Mouse (Mus musculus) monocyte, adult 2 months (primary cell): ENCODE data around the gene Usp53.

Source experiments
- DNase-seq, 2 experiments: peaks; one replicate each; pipeline ENCODE4 v3.0.0; 2022; ENCODE audit warnings: low spot score in 2 of 2, low read depth in 1 of 2

Usp53 gene

DNA sequence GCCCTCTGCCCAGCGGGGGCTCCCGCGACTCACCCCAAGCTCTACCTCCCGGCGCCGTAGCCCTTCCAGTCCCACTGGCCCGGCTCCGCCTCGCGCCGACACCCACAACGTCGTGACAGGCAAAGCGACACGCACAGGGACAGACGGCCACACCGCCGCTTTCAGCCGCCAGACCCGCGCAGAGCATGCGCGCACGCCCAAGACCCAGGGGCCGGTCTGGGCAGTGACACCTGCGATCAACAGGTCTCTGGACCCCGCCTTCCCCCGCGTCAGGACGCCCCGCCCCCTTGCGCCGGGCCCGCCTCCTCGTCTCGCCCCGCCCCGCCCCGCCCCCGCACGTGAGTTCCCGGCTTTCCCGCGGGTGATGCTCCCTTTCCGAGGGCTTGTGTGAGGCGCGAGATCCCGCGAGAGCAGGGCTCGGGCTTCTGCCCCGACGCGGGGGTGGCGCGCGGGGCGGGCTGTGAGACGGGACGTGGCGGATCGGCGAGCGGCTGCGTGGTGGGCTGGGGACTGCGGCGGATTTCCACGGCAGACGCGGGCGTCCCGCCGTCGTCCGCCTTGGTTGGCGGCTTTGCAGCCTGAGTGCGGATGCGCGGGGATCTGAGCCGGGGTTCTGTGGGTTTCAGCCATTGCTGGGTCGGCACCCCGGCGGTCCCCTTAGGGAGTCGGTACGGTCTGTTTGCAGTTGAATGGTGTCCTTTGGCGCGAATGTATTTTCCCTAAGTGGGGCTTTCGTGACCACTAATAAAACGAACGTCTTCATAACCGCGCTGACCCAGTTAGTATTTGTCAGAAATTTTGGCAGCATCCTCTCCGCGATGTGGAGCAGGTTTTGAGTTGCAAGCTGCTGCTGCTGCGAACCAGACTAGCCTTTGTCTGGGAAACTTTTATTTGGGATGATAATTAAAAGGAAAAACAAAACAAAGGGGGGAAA is at the start of gene Usp53:
Gene Usp53 (minus strand): TSS at position 262 of the 934 bp plus-strand sequence.
- peak; percentile 68 to 78 for DNase-seq

DNA sequence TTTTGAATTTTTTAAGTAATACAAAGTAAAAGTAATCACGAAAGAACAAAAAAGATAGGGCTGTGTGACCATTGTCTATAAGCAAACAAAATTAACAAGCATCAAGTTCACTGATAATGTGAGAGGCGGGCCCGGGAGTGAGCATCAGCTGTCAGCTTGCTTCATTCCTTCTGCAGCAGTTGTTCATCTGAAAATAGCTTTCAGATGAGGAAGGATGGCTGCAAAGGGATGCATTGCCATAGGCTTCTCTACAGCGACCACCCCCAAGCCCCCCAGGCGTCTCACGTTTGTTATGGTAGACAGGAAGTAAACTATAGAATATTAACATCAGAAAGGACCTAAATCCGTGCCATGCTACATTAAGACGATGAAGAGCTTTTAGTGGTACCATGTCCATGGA is 49.5 kb upstream of the Usp53 start:
- DNase-seq = no peak

DNA sequence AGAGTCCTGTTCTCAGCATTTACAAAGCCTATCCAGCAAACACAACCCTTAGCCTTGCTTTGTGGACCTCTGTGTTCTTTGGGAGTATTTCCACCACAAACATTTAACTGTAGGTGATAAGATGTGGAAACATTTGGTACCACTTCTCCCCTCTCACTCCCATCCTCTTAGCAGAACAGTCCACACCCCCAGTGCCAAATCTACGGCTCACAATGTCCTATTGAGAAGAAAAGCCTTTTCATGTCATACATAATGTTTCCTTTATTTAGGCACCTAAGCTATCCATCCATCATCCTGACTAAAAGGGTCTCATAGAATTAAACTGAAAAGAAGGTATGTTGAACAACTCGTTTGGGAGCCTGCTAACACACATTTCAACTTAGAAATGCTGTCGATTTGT is 41.3 kb upstream of the Usp53 start:
- DNase-seq = no peak

DNA sequence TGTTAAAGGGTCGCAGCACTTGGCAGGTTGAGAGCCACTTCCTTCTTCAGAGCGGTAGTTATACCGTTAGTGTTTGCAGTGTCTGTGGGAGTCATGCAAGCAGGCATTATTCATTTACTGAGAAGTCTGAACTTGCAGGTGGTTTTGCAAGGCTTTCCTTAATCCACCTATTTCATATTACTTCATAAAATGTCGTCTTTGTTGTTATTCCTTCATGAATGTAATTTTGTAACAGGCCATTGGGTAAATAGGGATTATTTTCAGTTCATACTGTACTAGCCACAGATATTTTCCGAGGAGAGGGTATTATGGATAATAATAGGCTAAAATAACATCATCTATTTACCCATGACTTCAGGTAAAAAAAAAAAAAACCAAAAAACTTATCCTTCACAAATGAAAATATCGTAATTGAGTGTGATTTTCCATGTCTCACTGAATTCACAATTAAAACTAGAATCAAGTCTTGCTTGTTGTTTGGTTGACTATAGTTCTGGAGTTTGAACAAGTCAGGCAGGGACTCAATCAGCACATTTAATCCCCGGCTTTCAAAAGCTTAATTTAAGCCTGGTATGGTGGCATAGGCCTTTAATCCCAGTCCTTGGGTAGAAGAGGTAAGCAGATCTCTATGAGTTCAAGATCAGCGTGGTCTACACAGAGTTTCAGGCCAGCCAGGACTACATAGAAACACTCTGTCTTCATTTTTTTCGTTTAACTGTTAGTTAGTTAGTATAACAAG is 40.4 kb upstream of the Usp53 start:
- DNase-seq = no peak

DNA sequence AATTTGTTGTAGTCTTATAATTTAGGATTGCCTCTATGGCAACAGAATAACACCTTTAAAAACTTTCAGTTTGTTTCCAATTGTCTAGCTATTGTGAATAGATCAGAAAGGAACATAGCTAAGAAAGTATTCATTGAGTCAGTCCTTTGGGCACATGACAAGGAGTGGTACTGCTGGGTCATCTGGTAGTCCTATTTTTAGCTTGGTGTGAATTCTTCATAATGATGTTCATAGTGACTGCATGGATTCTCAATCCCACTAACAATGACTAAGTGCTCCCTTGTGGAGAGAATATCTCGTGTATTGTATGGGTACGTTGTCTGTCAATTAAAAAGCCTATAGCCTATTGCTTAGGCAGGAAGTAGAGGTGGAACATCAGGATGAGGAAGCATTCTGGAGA is 34.5 kb upstream of the Usp53 start:
- DNase-seq = no peak

DNA sequence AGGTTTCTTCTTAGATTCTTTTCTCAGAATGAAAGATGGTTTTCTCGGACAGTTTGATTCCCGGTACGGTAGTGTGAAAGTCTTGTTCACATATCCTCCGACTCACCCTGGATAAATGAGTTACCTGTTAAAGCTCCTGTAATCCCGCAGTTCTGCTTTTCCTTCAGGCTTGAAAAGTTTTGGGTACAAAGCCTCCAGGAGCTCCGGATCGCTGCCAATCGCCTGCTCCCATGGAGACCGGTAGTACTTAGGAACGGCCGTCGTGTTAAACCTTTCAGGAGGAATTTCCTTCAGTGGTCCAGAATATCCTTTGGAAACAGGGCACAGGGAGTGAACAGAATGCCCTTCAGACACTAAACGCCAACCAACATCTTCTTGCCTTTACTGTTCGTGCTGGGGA is 29.2 kb upstream of the Usp53 start:
- no peak for DNase-seq

DNA sequence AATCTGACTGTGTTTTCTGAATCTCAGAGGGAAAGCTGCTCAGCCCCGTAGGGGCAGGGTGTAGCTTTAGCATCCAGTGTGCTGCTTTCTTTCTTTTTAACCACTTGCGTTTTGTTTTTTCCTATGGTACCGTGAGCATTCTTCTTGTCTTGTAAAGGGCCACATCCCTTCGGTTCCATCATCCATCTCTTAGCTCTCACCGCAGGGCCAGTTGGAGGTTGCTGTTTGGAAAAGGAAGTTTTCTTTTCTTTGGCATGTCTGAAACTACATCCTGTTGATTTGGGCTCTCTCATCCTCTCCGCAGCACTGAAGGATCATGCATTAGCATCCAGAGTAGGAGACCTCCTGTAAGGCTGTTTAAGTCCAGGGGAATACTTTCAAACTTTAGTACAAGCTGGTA is 25.1 kb upstream of the Usp53 start:
- no peak for DNase-seq

DNA sequence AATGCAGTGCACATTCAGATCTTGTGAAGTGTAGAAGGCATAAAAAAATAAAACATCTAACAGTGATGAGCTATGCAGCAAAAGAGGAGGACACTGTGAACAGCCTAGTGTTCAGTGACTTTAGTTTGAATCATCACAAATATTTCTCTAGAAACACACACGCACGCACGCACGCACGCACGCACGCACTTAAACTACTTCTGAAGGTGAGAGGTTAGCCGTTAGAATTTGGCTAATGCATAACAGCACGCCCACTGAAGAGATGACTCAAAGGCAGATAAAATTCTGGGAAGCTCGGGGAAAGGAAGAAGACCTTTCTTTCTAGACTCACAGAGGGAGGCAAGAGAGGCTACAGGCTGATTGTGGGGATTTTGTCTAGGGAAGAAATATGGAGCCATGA is 23.1 kb upstream of the Usp53 start:
- no peak for DNase-seq

DNA sequence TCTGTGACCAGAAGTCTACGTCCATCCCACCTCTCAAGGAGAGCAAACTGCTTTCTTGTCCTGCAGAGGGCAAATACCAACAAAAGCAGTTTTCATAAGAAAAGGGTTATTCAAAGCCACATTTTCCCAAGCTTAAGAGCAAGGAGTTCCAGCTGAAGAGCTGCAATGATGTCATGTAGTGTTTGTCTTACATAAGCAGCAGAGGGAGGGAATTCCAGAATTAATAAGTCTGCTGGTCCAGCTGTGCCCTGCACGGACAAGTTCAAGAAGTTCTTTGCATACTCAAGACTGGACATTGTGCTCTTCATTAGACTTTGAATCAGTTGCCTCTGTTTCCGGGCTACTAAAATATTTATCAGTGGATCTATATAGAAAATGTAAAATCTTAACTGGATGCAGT is 16.7 kb upstream of the Usp53 start:
- DNase-seq = no peak

DNA sequence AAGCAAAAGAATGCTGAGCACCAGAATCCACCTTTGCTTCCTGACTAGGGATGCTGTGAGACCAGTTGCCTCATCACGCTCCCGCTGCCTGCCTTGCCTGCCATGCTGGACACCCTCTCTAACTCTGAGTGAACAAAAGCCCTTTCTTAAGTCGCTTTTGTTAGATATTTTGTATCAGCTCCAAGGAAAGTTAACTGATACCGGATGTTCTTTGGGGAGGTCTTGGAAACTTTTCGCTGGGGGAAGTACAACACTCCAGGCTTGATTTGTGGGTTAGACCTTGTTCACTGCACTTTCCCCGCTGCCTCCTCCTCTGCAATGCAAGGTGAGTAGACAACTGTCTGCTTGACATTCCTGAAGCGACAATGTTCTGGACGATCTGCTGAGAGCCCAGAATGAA is 14.2 kb upstream of the Usp53 start:
- no peak for DNase-seq

DNA sequence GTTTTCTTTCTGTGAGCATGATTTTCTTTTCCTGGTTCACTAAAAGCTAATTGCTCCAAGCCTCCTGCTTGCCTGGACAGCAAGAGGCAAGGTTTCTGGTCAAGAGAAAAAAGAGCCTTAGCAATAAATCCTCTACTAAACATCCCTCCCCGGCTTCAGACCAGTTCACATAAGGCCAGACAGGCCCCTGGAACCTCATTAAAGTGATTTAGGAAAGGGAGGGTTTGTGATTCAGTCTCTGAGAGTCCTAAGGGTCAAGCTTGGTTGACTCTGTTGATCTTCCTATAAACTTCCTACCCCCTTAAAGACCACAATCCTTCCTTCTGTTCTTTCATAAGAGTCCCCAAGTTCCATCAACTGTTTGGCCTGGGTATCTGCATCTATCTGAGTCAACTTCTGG is 12.7 kb upstream of the Usp53 start:
- no peak for DNase-seq

DNA sequence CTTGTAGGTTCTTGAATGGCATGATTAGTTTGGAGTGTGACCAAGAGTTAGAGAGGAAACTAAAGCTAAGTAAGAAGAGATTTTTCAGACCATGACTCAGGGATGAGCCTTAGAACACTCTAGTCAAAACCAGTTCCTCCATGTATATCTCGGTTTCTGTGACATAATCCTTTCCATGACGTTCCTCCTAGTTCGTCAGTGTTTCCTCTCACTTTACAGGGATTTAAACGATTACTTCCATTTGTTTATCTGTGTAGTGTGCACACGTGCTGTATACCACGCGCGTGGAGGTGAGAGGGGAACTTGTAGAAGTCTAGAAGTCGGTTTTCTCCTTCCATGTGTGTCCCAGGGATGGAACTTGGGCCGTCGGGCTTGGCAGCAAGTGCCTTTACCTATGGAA is 2.6 kb upstream of the Usp53 start:
- DNase-seq = no peak

DNA sequence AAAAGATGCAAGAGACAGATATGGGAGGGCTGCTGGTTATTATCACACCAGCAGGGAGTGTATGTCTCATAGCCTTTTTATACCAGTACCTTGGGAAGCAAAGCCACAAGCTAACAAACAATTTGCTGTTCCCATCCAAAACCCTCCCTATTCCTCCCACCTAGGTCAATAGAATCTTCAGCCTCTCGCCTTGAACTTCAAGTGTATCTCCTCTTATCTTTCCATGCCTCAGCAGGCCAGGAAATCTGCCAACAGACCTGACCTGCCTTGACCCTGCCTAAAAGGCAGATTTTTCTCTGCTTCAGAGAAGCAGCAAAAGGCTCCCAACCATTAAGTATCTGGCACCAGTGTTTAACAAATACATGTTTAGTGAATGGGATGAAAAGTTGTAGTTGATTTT is 2.1 kb upstream of the Usp53 start:
- DNase-seq = no peak

DNA sequence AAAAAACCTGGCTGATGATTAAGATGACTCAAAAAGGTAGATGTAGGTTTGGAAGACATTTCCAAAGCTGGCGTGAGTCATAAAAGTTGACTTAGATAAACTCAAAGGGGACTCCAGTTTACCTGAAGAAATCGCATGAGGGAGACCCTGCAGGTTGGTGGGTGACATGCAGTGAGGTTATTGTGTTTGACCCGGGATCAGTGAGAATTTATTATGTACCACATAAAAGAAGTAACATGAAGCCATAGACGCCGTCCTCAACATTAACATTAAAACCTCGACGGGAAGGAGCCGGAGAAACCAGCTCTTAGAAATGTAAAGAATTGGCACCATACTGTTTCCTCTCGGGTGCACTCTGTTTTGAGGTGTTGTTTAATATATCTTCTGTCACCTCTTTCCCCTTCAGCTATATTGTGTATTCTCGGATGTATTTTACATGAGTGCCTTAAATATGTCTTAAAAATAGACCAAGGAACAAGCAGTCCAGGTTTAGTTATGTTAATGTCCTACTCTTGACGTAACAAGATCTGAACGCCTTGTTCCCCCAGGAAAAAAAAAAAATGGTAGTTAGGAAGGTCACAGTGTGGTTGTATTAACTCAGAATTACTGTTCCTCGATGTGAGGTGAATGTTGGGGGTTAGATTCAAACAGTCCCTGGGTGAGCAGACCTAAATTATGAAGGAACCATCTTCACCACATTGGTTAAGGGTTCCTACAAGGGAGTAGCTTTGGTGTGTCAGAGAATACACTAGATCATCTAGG is 1.1 kb upstream of the Usp53 start:
- no peak for DNase-seq

DNA sequence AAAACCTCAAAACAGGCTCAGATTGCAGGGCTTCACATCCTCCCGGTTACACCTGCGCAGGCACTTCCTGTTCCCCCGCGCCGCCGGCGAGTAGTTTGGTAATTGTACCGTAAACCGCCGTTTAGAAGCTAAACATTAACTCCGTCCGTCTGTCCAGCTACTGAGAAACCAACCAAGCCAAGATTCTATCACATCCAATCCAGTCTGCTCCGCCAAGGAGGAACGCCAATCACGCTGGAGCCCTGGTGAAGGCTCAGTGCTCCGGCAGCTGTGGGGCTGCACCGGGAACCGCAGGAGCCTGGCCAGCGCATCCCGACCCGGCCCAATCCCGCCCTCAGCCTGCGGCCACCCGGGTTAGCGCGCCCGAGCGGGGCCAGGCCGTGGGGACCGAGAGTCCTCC is 461 bp downstream of the Usp53 start:
- no peak for DNase-seq

DNA sequence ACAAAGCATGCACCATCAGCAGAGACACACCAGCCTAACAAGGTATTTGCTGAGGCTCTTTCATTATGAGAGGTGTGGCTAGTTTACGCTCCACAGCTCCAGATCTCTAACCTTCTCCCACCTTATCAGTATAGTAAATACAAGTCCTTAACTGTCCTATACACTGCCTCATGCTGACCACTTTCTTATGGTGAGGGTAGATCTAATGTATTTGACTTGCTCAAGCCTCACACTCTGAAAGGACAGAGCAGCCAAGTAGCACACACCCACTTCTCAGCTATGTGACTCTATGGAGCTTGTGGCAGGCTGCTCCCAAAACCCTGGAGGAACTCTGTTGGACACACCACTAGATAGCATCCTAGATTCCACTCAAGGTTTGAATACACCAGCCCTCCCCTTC is 8.3 kb downstream of the Usp53 start:
- DNase-seq = no peak

DNA sequence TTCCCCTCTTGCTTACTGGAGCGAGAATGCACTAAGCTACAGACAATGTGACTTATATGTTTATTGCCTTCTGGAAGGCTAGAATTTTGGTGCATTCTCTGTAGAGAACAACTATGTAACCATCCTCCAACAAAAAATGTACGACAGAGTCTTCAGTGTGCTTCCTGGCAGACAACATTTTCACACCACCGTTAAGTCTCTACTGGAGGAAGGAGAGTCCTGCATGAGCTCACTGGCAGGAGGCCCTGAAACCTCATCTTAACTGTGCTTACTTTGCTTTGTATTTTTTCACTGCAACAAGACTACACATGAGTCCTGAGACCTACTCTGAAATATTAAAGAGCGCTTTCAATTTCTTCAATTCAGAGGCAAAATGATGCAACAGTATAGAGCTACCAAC is 8.9 kb downstream of the Usp53 start:
- DNase-seq = no peak

DNA sequence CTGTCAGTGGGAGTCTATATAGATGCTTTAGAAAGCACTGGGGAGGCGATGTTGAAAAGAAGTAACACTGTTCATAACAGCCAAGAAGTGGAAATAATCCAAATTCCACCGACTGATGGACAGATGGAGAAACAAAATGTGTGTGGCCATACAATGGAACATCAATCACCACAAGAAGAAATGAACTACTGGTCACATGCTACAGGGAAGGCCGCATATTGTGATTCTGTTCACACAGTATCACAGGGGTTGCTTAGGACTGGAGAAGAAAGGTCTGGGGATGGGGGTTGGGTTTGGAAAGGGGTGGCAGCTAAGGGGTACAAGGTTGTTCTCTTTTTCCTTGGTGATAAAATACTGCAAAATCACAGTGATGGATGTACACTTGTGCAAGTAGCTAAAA is 9.5 kb downstream of the Usp53 start:
- no peak for DNase-seq

DNA sequence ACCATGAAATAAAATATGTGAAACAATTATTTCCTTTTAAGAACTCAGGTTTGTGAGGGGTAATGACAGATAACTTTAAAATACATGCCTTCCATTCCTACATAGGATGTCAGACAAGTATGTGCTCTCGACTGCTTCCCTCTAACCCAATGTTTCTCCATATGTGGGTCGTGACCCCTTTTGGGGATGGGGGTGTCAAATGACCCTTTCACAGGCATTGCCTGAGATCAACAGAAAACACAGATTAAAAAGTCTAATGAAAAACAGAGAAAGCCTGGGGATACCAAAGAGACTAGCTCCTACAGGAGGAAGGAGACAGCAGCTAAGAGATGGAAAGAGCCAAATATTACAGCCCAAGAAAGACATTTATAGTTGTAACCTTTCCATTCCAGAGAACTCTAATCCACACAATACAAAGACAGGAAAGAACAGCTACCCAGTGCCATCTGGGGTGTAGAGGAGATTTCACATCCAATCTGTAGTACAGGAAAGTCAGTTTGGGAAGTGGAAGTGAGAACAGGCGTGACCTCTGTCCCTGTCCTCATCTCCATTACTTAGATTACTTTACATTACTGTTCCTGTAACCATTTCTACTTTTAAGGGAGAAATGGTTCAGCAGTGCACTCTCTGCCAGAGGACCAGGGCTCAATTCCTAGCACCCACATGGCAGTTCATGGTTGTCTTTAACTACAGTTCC is 12.0 kb downstream of the Usp53 start:
- no peak for DNase-seq

DNA sequence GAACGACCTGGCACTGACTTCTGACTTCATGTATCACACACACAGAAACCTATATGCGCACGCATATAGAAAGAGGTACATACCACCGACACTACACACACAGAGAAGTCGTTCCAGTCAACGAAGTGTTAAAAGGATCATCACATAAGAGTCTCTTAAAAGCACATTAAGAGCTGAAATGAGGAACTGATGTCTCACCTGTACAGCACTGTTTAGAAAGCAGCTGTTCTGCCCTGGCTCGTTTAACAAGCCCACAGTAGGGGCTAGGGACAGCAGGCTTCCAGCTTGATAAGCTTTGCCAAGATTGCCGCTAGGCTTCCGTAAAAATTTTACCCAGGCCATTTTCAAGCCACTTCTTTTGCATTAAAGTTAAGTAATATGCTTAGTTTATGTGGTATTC is 15.9 kb downstream of the Usp53 start:
- no peak for DNase-seq

DNA sequence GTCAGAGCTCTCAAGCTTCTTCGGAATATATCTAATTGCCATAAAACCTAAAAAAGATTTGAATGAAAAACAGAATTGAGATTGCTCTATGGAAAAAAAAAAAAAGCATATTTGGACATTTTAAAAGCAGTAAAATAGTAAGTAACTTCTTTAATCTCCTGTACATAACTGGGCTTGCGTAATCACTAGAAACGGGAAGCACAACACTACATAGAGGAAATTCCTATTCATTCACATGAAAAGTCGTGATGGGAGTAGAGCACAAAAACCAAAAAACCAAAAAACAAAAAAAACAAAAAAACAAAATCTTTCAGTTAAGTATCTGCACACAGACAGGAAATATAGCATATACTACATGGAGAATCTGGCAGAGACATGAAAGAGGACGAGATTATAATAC is 20.0 kb downstream of the Usp53 start:
- no peak for DNase-seq
